Mouse (Mus musculus) cortical plate, adult 2 months (tissue): Measurements from ENCODE around the gene Krba1.

ENCODE experiments used
- CTCF ChIP-seq: fragments of 200-500 bp; IDR thresholded peaks from 2 replicates; pipeline ENCODE4 v1.5.1; 2011; ENCODE audit warnings: mild to moderate bottlenecking, control low read depth, low read length; ENCODE audit not compliant: insufficient read depth; ENCODE audit errors: extremely low read depth
- POLR2A ChIP-seq: fragments of 200-500 bp; IDR thresholded peaks from 2 replicates; pipeline ENCODE4 v1.6.1; 2011; ENCODE audit warnings: mild to moderate bottlenecking, low read length, control low read depth; ENCODE audit not compliant: insufficient read depth; ENCODE audit errors: extremely low read depth

GRCm38 (mm10) chr6:48395105-48396007, at the start of gene Krba1:
- TF ChIP-seq CTCF (no peak), POLR2A (peak; percentile 66)
